Mouse (Mus musculus): ENCODE data around the gene Usf2.

DNA sequence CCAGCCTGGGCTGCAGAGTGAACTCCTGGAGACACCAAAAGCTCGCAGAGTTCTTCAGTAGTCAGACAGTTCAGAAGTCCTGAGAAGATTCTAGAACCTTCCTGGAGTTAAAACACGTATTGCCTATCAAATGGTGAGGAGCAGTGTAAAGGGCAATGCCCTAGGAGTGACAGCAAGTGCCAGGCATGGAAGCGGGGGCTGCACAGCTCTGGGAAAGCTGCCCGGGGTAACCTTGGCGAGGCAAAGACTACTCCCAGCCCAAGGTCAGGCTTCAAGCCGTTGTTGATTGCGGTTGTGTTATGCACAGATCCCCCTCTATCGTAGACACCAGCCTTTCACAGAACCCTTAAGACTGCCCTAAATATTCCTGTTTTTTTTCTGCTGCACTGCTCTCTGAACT is 12.0 kb upstream of the Usf2 start:
- TF ChIP-seq CTCF (IDR thresholded peaks at IDR 0.05; ENCODE audit: low read depth, low read length) (no peak), TAL1 (conservative IDR thresholded peaks at IDR 0.05; ENCODE audit: low read depth, low read length) (no peak), GATA1 (IDR thresholded peaks at IDR 0.05; ENCODE audit: borderline replicate concordance, low read length) (no peak)

Data from G1E (cell line).